Mouse (Mus musculus) stomach, embryonic 15.5 days (tissue): Measurements from ENCODE around the gene Cd3e. TPM values are rescaled to one million over a fixed set of nuclear protein-coding genes. Genes with fewer than 3 reads are reported as not detected.

Experiments
- ATAC-seq: fragments of 200-750 bp; cut with Nextera tagmentation; 2 replicates; pipeline ENCODE4 v1.8.0; 2017; ENCODE audit warnings: low read depth, moderate number of reproducible peaks, moderate TSS enrichment; ENCODE audit not compliant: insufficient read depth, low FRiP score
- H3K27ac ChIP-seq: fragments of 300-500 bp; sonication (generic); 2 replicates; pipeline ENCODE4 v1.5.1; 2015; ENCODE audit warnings: mild to moderate bottlenecking, inconsistent platforms
- H3K27me3 ChIP-seq: fragments of 300-500 bp; sonication (generic); replicated peaks from 2 replicates; pipeline ENCODE4 v1.6.1; 2015; ENCODE audit warnings: inconsistent platforms
- H3K36me3 ChIP-seq: fragments of 300-500 bp; sonication (generic); 2 replicates; pipeline ENCODE4 v1.6.1; 2015; ENCODE audit warnings: inconsistent platforms
- H3K4me1 ChIP-seq: fragments of 300-500 bp; sonication (generic); 2 replicates; pipeline ENCODE4 v1.6.1; 2015; ENCODE audit warnings: inconsistent platforms
- H3K4me2 ChIP-seq: fragments of 300-500 bp; sonication (generic); 2 replicates; pipeline ENCODE4 v1.6.1; 2015; ENCODE audit warnings: mild to moderate bottlenecking, inconsistent platforms
- H3K4me3 ChIP-seq: fragments of 300-500 bp; sonication (generic); replicated peaks from 2 replicates; pipeline ENCODE4 v1.5.1; 2015; ENCODE audit warnings: inconsistent platforms
- H3K9ac ChIP-seq: fragments of 300-500 bp; sonication (generic); 2 replicates; pipeline ENCODE4 v1.6.1; 2015; ENCODE audit warnings: inconsistent platforms
- H3K9me3 ChIP-seq: fragments of 300-500 bp; sonication (generic); 2 replicates; pipeline ENCODE4 v1.6.1; 2016; ENCODE audit warnings: inconsistent platforms
- WGBS: fragments of 180-500 bp; shearing (Covaris S2); methylation state at CpG from one replicate; pipeline ENCODE4 v1.1.7; 2015; 5-methylcytosine and 5-hydroxymethylcytosine counted together
- polyA plus RNA-seq: library from polyadenylated mRNA; unstranded; fragments of >200 nt; fragmentation: Nextera tagmentation; extraction: Ambion mirVana; gene quantifications from 2 replicates; pipeline ENCODE4 v1.2.1, GENCODE M21; 2015

Gene Cd3e
- polyA plus RNA-seq, 1 experiment from 2014 or later = 2.1 TPM

GRCm38 (mm10) chr9:44991821-44992220 is 17.6 kb downstream of the Cd3e start:
- Histone ChIP-seq H3K4me1 (no peaks in the 10 kb centered on the region), H3K4me3 (no peak overlapping the region), H3K36me3 (no peaks in the 10 kb centered on the region), H3K9ac (no peak overlapping the region), H3K27ac (no peak overlapping the region), H3K4me2 (no peak overlapping the region), H3K27me3 (no peaks in the 10 kb centered on the region), H3K9me3 (no peaks in the 10 kb centered on the region)
- WGBS = 75% methylated on average over 2 of the region's 2 CpGs
- no peak for ATAC-seq

- WGBS = 57% methylated on average over 5 of the region's 5 CpGs
- no peaks in the 10 kb centered on the region for H3K36me3 ChIP-seq
- ATAC-seq = no peak
- H3K9ac ChIP-seq = no peak overlapping the region
- no peak overlapping the region for H3K27ac ChIP-seq
- no peaks in the 10 kb centered on the region for H3K9me3 ChIP-seq
- no peak overlapping the region for H3K4me3 ChIP-seq
- H3K27me3 ChIP-seq = no peaks in the 10 kb centered on the region
- H3K4me2 ChIP-seq = no peak overlapping the region
- H3K4me1 ChIP-seq = no peaks in the 10 kb centered on the region
These were observed 22.5 kb downstream of the Cd3e start for GRCm38 (mm10) chr9:44986976-44987375.

GRCm38 (mm10) chr9:44986242-44986781 is 23.1 kb downstream of the Cd3e start:
- no peak overlapping the region for H3K4me3 ChIP-seq
- H3K27ac ChIP-seq = no peak overlapping the region
- ATAC-seq = no peak
- no peaks in the 10 kb centered on the region for H3K27me3 ChIP-seq
- no peaks in the 10 kb centered on the region for H3K4me1 ChIP-seq
- 67% methylated on average over 14 of the region's 14 CpGs for WGBS
- H3K36me3 ChIP-seq = no peaks in the 10 kb centered on the region
- H3K9ac ChIP-seq = no peak overlapping the region
- no peak overlapping the region for H3K4me2 ChIP-seq
- H3K9me3 ChIP-seq = no peaks in the 10 kb centered on the region

GRCm38 (mm10) chr9:44985721-44986161 is 23.7 kb downstream of the Cd3e start:
- Histone ChIP-seq H3K9me3 (no peaks in the 10 kb centered on the region), H3K4me1 (no peaks in the 10 kb centered on the region), H3K27ac (no peak overlapping the region), H3K27me3 (no peaks in the 10 kb centered on the region), H3K9ac (no peak overlapping the region), H3K4me3 (no peak overlapping the region), H3K36me3 (no peaks in the 10 kb centered on the region), H3K4me2 (no peak overlapping the region)
- ATAC-seq = no peak
- WGBS = 79% methylated on average over 3 of the region's 3 CpGs

- no peak for ATAC-seq
- H3K36me3 ChIP-seq = no peaks in the 10 kb centered on the region
- WGBS = 62% methylated on average over 2 of the region's 2 CpGs
- no peaks in the 10 kb centered on the region for H3K9me3 ChIP-seq
- no peaks in the 10 kb centered on the region for H3K27me3 ChIP-seq
- no peak overlapping the region for H3K4me2 ChIP-seq
- no peak overlapping the region for H3K4me3 ChIP-seq
- H3K4me1 ChIP-seq = no peaks in the 10 kb centered on the region
- no peak overlapping the region for H3K9ac ChIP-seq
- H3K27ac ChIP-seq = no peak overlapping the region
These were observed 26.4 kb downstream of the Cd3e start for GRCm38 (mm10) chr9:44983001-44983400.

GRCm38 (mm10) chr9:44982531-44982930 is 26.9 kb downstream of the Cd3e start:
- Histone ChIP-seq H3K4me3 (no peak overlapping the region), H3K4me1 (no peaks in the 10 kb centered on the region), H3K9ac (no peak overlapping the region), H3K9me3 (no peaks in the 10 kb centered on the region), H3K27me3 (no peaks in the 10 kb centered on the region), H3K36me3 (no peaks in the 10 kb centered on the region), H3K27ac (no peak overlapping the region), H3K4me2 (no peak overlapping the region)
- WGBS = 84% methylated on average over 3 of the region's 3 CpGs
- no peak for ATAC-seq

- H3K9me3 ChIP-seq = no peaks in the 10 kb centered on the region
- WGBS = 83% methylated on average over 8 of the region's 8 CpGs
- ATAC-seq = no peak
- H3K4me2 ChIP-seq = no peak overlapping the region
- no peak overlapping the region for H3K27ac ChIP-seq
- no peak overlapping the region for H3K4me3 ChIP-seq
- no peaks in the 10 kb centered on the region for H3K4me1 ChIP-seq
- H3K36me3 ChIP-seq = no peaks in the 10 kb centered on the region
- no peak overlapping the region for H3K9ac ChIP-seq
- H3K27me3 ChIP-seq = no peaks in the 10 kb centered on the region
These were observed 27.3 kb downstream of the Cd3e start for GRCm38 (mm10) chr9:44982081-44982480.

GRCm38 (mm10) chr9:44981676-44982075 is 27.8 kb downstream of the Cd3e start, which contains the start of gene Cd3d:
Gene Cd3d, plus strand, starts transcription at chr9:44981786.
- Histone ChIP-seq H3K9me3 (no peaks in the 10 kb centered on the region), H3K9ac (no peak within 1 kb of the TSS), H3K27ac (no peak within 1 kb of the TSS), H3K4me1 (no peaks in the 10 kb centered on the region), H3K4me2 (no peak within 1 kb of the TSS), H3K36me3 (no peaks in the 10 kb centered on the region), H3K27me3 (no peaks in the 10 kb centered on the region), H3K4me3 (no peak within 1 kb of the TSS)
- ATAC-seq = no peak
- 73% methylated on average over 4 of the region's 4 CpGs for WGBS

GRCm38 (mm10) chr9:44981104-44981503 is 28.3 kb downstream of the Cd3e start:
- no peak for ATAC-seq
- no peak overlapping the region for H3K4me3 ChIP-seq
- H3K4me1 ChIP-seq = no peaks in the 10 kb centered on the region
- H3K4me2 ChIP-seq = no peak overlapping the region
- H3K36me3 ChIP-seq = no peaks in the 10 kb centered on the region
- H3K27me3 ChIP-seq = no peaks in the 10 kb centered on the region
- no peak overlapping the region for H3K27ac ChIP-seq
- 85% methylated on average over 2 of the region's 2 CpGs for WGBS
- no peak overlapping the region for H3K9ac ChIP-seq
- no peaks in the 10 kb centered on the region for H3K9me3 ChIP-seq

GRCm38 (mm10) chr9:44980242-44980641 is 29.2 kb downstream of the Cd3e start, which contains the start of gene Cd3g:
Gene Cd3g, minus strand, starts transcription at chr9:44980431.
- no peaks in the 10 kb centered on the region for H3K4me1 ChIP-seq
- WGBS = 60% methylated on average over 3 of the region's 3 CpGs
- H3K4me3 ChIP-seq = no peak within 1 kb of the TSS
- no peak within 1 kb of the TSS for H3K4me2 ChIP-seq
- no peaks in the 10 kb centered on the region for H3K9me3 ChIP-seq
- no peak within 1 kb of the TSS for H3K27ac ChIP-seq
- no peaks in the 10 kb centered on the region for H3K36me3 ChIP-seq
- no peaks in the 10 kb centered on the region for H3K27me3 ChIP-seq
- H3K9ac ChIP-seq = no peak within 1 kb of the TSS
- ATAC-seq = no peak

GRCm38 (mm10) chr9:44979806-44980205 is 29.6 kb downstream of the Cd3e start:
- H3K4me1 ChIP-seq = no peaks in the 10 kb centered on the region
- H3K27ac ChIP-seq = no peak overlapping the region
- 74% methylated on average over 7 of the region's 7 CpGs for WGBS
- H3K4me2 ChIP-seq = no peak overlapping the region
- no peak for ATAC-seq
- H3K36me3 ChIP-seq = no peaks in the 10 kb centered on the region
- H3K27me3 ChIP-seq = no peaks in the 10 kb centered on the region
- H3K9ac ChIP-seq = no peak overlapping the region
- H3K9me3 ChIP-seq = no peaks in the 10 kb centered on the region
- H3K4me3 ChIP-seq = no peak overlapping the region

GRCm38 (mm10) chr9:44977813-44978212 is 31.6 kb downstream of the Cd3e start:
- Histone ChIP-seq H3K27me3 (no peaks in the 10 kb centered on the region; the same call in 1 of the 2 replicates), H3K9ac (no peak overlapping the region), H3K36me3 (no peaks in the 10 kb centered on the region), H3K27ac (no peak overlapping the region), H3K4me2 (no peak overlapping the region), H3K4me1 (no peaks in the 10 kb centered on the region), H3K9me3 (no peaks in the 10 kb centered on the region), H3K4me3 (no peak overlapping the region)
- ATAC-seq = no peak
- WGBS = 71% methylated on average over 6 of the region's 6 CpGs

GRCm38 (mm10) chr9:44969450-44969849 is 40.0 kb downstream of the Cd3e start:
- H3K4me1 ChIP-seq = peaks cover 7% of the 10 kb centered on the region
- H3K27me3 ChIP-seq = no peaks in the 10 kb centered on the region; the same call in 1 of the 2 replicates
- H3K27ac ChIP-seq = no peak overlapping the region
- H3K4me3 ChIP-seq = no peak overlapping the region
- H3K4me2 ChIP-seq = no peak overlapping the region
- H3K9me3 ChIP-seq = no peaks in the 10 kb centered on the region
- no peak for ATAC-seq
- 61% methylated on average over 1 of the region's 1 CpGs for WGBS
- no peak overlapping the region for H3K9ac ChIP-seq
- H3K36me3 ChIP-seq = no peaks in the 10 kb centered on the region
